Mouse (Mus musculus) bone marrow macrophage, adult 2 months (primary cell): Measurements from ENCODE around the gene Arid5b.

Experiments used
- CTCF ChIP-seq: IDR thresholded peaks from 2 replicates; pipeline ENCODE4 v1.5.1; 2012; ENCODE audit warnings: low read depth, mild to moderate bottlenecking, low read length, moderate library complexity
- POLR2A ChIP-seq: IDR thresholded peaks from 2 replicates; pipeline ENCODE4 v1.6.1; 2012; ENCODE audit warnings: mild to moderate bottlenecking, low read depth, low read length, borderline replicate concordance

GRCm38 (mm10) chr10:68127104-68127503 lies 151.4 kb downstream of the Arid5b start:
- no peak for TF ChIP-seq CTCF
- no peak for TF ChIP-seq POLR2A
